Mouse (Mus musculus) natural killer cell, adult 2 months (primary cell): ENCODE results near the gene Olfr642.

Source experiments
- DNase-seq, 2 experiments: peaks; one replicate each; pipeline ENCODE4 v3.0.0; 2022; ENCODE audit warnings: low spot score in 2 of 2

The Olfr642 gene

GRCm38 (mm10) chr7:104052566-104052965 lies at the start of gene Olfr642:
Gene Olfr642, minus strand, starts transcription at chr7:104052666.
- DNase-seq, result no peak

GRCm38 (mm10) chr7:104085365-104085764 lies 32.9 kb upstream of the Olfr642 start, which contains the start of gene Olfr645:
Gene Olfr645, minus strand, starts transcription at chr7:104085465.
- no peak for DNase-seq

- no peak for DNase-seq
These were observed 19.3 kb upstream of the Olfr642 start, which contains the start of gene Olfr644 for GRCm38 (mm10) chr7:104071769-104072168. Gene Olfr644, minus strand, starts transcription at chr7:104071869.

- no peak for DNase-seq
These were observed 8.9 kb upstream of the Olfr642 start, which contains the start of gene 4930516K23Rik for GRCm38 (mm10) chr7:104061345-104061744. Gene 4930516K23Rik, minus strand, starts transcription at chr7:104061445.

GRCm38 (mm10) chr7:104059215-104059614 lies 6.7 kb upstream of the Olfr642 start:
- no peak for DNase-seq

GRCm38 (mm10) chr7:104050745-104051144 lies 1.7 kb downstream of the Olfr642 start:
- no peak for DNase-seq

- DNase-seq, result no peak
These were observed 17.3 kb downstream of the Olfr642 start, which contains the start of gene Olfr641 for GRCm38 (mm10) chr7:104035145-104035544. Gene Olfr641, plus strand, starts transcription at chr7:104035445.

GRCm38 (mm10) chr7:104026978-104027377 lies 25.5 kb downstream of the Olfr642 start:
- no peak for DNase-seq

- no peak for DNase-seq
These were observed 27.0 kb downstream of the Olfr642 start, which contains the start of gene Olfr640 for GRCm38 (mm10) chr7:104025473-104025872. Gene Olfr640, minus strand, starts transcription at chr7:104025573.

GRCm38 (mm10) chr7:104021651-104022050 lies 30.8 kb downstream of the Olfr642 start:
- no peak for DNase-seq

- DNase-seq, result no peak
These were observed 33.5 kb downstream of the Olfr642 start for GRCm38 (mm10) chr7:104018953-104019352.

- no peak for DNase-seq
These were observed 35.3 kb downstream of the Olfr642 start, which contains the start of gene Olfr639 for GRCm38 (mm10) chr7:104017203-104017602. Gene Olfr639, minus strand, starts transcription at chr7:104017303.

- no peak for DNase-seq
These were observed 53.3 kb downstream of the Olfr642 start for GRCm38 (mm10) chr7:103999124-103999523.

GRCm38 (mm10) chr7:103998446-103998845 lies 54.0 kb downstream of the Olfr642 start, which contains the start of gene Olfr638:
Gene Olfr638, plus strand, starts transcription at chr7:103998746.
- DNase-seq, result no peak
